In the genomic region with DNA sequence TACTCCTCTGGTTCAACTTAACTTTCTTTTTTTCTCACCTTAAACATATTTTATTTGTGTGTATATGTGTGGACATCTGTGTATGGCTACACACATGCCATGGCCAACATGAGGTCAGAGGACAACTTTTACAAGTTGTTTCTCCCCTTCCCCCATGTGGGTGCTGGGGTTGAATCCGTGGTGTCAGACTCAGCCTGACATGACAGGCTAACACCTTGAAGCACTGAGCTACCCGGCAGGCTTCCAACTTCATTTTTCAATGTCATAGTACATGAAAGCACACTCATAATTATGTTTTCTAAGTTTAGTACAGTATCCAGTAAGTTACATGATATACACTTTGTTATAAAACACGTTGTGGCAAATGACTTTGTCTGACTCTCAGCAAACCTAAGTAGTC, we compare ENCODE assay signal across 12 mouse cellular contexts. TPM values are rescaled to one million over a fixed set of nuclear protein-coding genes. Genes with fewer than 3 reads are reported as not detected.
A peak's percentile ranks its signal among the peaks of the same experiment; 100 is the strongest.
DNase-seq lines count a peak whose midpoint lies in the region; ATAC-seq lines count a peak whose summit lies in the region.
"Had no signal": no experiment of that assay in that cellular context is flagged by ENCODE, and none has a peak within 500 bp of the region (broad histone marks: within the 10 kb centered on the region; RNA-seq: fewer than 3 reads in every experiment).

No protein-coding gene starts in this region.

- H3K4me3 ChIP-seq in heart, embryonic 14.5 days (ENCODE audit: control insufficient read depth in 1 of 2, insufficient read depth in 1 of 2, low read depth in 1 of 2, low read length in 2 of 2) = no peak overlapping the region
- H3K4me3 ChIP-seq in lung, embryonic 16.5 days (ENCODE audit: low read length) = no peak overlapping the region
- H3K4me3 ChIP-seq in intestine, embryonic 16.5 days (ENCODE audit: low read length) = no peak overlapping the region
- no peak overlapping the region for H3K4me3 ChIP-seq in stomach, embryonic 16.5 days (replicated peaks; ENCODE audit: low read length)
- no peak overlapping the region for H3K4me3 ChIP-seq in forebrain, embryonic 12.5 days (replicated peaks)
- H3K4me3 ChIP-seq: neural tube, embryonic 12.5 days had no signal

- no peak for ATAC-seq in heart, embryonic 14.5 days (ENCODE audit: insufficient number of reproducible peaks, insufficient read depth, low FRiP score, low read depth)
- 0 out of 2 replicates have a peak, but pooled peaks have one; percentile 3 for ATAC-seq in lung, embryonic 16.5 days (ENCODE audit: low read depth)
- ATAC-seq in intestine, embryonic 16.5 days = no peak
- ATAC-seq in stomach, embryonic 16.5 days (ENCODE audit: insufficient read depth, low FRiP score) = no peak
- ATAC-seq in forebrain, embryonic 12.5 days (ENCODE audit: low FRiP score) = no peak

- no peaks in the 10 kb centered on the region for H3K9me3 ChIP-seq in heart, embryonic 14.5 days (ENCODE audit: control insufficient read depth, low read length)
- H3K9me3 ChIP-seq in lung, embryonic 16.5 days (ENCODE audit: control insufficient read depth, low read length) = no peaks in the 10 kb centered on the region
- H3K9me3 ChIP-seq in intestine, embryonic 16.5 days (ENCODE audit: control insufficient read depth, low read length) = no peaks in the 10 kb centered on the region
- H3K9me3 ChIP-seq in stomach, embryonic 16.5 days (replicated peaks; ENCODE audit: control insufficient read depth, low read length) = no peaks in the 10 kb centered on the region
- H3K9me3 ChIP-seq in forebrain, embryonic 12.5 days = no peaks in the 10 kb centered on the region
- H3K9me3 ChIP-seq: neural tube, embryonic 12.5 days had no signal

- DNase-seq in heart, postnatal 36 days = no peak
- no peak for DNase-seq in lung, postnatal 14 days
- no peak for DNase-seq in adrenal gland, adult 18-20 months (ENCODE audit: low spot score in 2 of 2)
- DNase-seq: thymus, postnatal 4 days had no signal

- peak overlapping the region; percentile 99 to 100 for H3K27ac ChIP-seq in heart, embryonic 14.5 days (replicated peaks in 1 of 2; ENCODE audit: control insufficient read depth in 1 of 2, insufficient read depth in 1 of 2, low read depth in 2 of 2, low read length in 2 of 2)
- peak overlapping the region; percentile 92 for H3K27ac ChIP-seq in lung, embryonic 16.5 days (ENCODE audit: low read length)
- peak overlapping the region; percentile 61 for H3K27ac ChIP-seq in intestine, embryonic 16.5 days (ENCODE audit: low read length)
- peak overlapping the region; percentile 92 for H3K27ac ChIP-seq in stomach, embryonic 16.5 days (ENCODE audit: low read length)
- no peak overlapping the region for H3K27ac ChIP-seq in forebrain, embryonic 12.5 days
- H3K27ac ChIP-seq: neural tube, embryonic 12.5 days had no signal

- H3K4me1 ChIP-seq in heart, embryonic 14.5 days (ENCODE audit: control insufficient read depth in 2 of 2, insufficient read depth in 2 of 2, low read length in 2 of 2) = peaks cover 51 to 76% of the 10 kb centered on the region in 2 experiments
- peaks cover 38% of the 10 kb centered on the region for H3K4me1 ChIP-seq in lung, embryonic 16.5 days (replicated peaks; ENCODE audit: control insufficient read depth, insufficient read depth, low read length)
- peaks cover 34% of the 10 kb centered on the region for H3K4me1 ChIP-seq in intestine, embryonic 16.5 days (ENCODE audit: control insufficient read depth, insufficient read depth, low read length)
- peaks cover 33% of the 10 kb centered on the region for H3K4me1 ChIP-seq in stomach, embryonic 16.5 days (ENCODE audit: control insufficient read depth, insufficient read depth, low read length)
- peaks cover 20% of the 10 kb centered on the region for H3K4me1 ChIP-seq in forebrain, embryonic 12.5 days

- H3K9ac ChIP-seq in heart, embryonic 14.5 days (ENCODE audit: low read length) = peak overlapping the region; percentile 69
- H3K9ac ChIP-seq in lung, embryonic 16.5 days (ENCODE audit: low read length) = peak overlapping the region; percentile 16
- no peak overlapping the region; the same call in 1 of the 2 replicates for H3K9ac ChIP-seq in intestine, embryonic 16.5 days (ENCODE audit: low read depth, low read length)
- peak overlapping the region; percentile 49; the same call in 1 of the 2 replicates for H3K9ac ChIP-seq in stomach, embryonic 16.5 days (ENCODE audit: low read length)
- no peak overlapping the region for H3K9ac ChIP-seq in forebrain, embryonic 12.5 days
- H3K9ac ChIP-seq: neural tube, embryonic 12.5 days had no signal

- no peaks in the 10 kb centered on the region for H3K36me3 ChIP-seq in heart, embryonic 14.5 days (ENCODE audit: control insufficient read depth, insufficient read depth, low read length)
- H3K36me3 ChIP-seq in lung, embryonic 16.5 days (ENCODE audit: control insufficient read depth, insufficient read depth, low read length) = no peaks in the 10 kb centered on the region
- no peaks in the 10 kb centered on the region for H3K36me3 ChIP-seq in intestine, embryonic 16.5 days (ENCODE audit: control insufficient read depth, insufficient read depth, low read length)
- no peaks in the 10 kb centered on the region for H3K36me3 ChIP-seq in stomach, embryonic 16.5 days (ENCODE audit: control insufficient read depth, insufficient read depth, low read length)
- H3K36me3 ChIP-seq in forebrain, embryonic 12.5 days (replicated peaks) = no peaks in the 10 kb centered on the region
- H3K36me3 ChIP-seq: neural tube, embryonic 12.5 days had no signal

- intact Hi-C loops in heart, postnatal 36 days (cut with DNase I) = no loop called here

- WGBS in heart, embryonic 14.5 days = 32% methylated on average over 3 of the region's 3 CpGs
- WGBS in lung, embryonic 16.5 days = 34% methylated on average over 3 of the region's 3 CpGs
- 66% methylated on average over 3 of the region's 3 CpGs for WGBS in intestine, embryonic 16.5 days
- WGBS in stomach, embryonic 16.5 days = 41% methylated on average over 3 of the region's 3 CpGs
- WGBS in forebrain, embryonic 12.5 days = 83% methylated on average over 3 of the region's 3 CpGs

- H3K4me2 ChIP-seq in heart, embryonic 14.5 days (ENCODE audit: low read length) = peak overlapping the region; percentile 62
- H3K4me2 ChIP-seq in lung, embryonic 16.5 days (ENCODE audit: low read depth, low read length) = no peak overlapping the region
- H3K4me2 ChIP-seq in intestine, embryonic 16.5 days (ENCODE audit: low read depth, low read length) = no peak overlapping the region
- H3K4me2 ChIP-seq in stomach, embryonic 16.5 days (ENCODE audit: low read depth, low read length) = no peak overlapping the region
- no peak overlapping the region for H3K4me2 ChIP-seq in forebrain, embryonic 12.5 days
- H3K4me2 ChIP-seq: neural tube, embryonic 12.5 days had no signal

- no peaks in the 10 kb centered on the region for H3K27me3 ChIP-seq in heart, embryonic 14.5 days (ENCODE audit: control insufficient read depth, insufficient read depth, low read length)
- no peaks in the 10 kb centered on the region for H3K27me3 ChIP-seq in lung, embryonic 16.5 days (ENCODE audit: control insufficient read depth, insufficient read depth, low read depth, low read length)
- H3K27me3 ChIP-seq in intestine, embryonic 16.5 days (replicated peaks; ENCODE audit: control insufficient read depth, insufficient read depth, low read length) = no peaks in the 10 kb centered on the region
- no peaks in the 10 kb centered on the region for H3K27me3 ChIP-seq in stomach, embryonic 16.5 days (ENCODE audit: control insufficient read depth, insufficient read depth, low read length)
- no peaks in the 10 kb centered on the region for H3K27me3 ChIP-seq in forebrain, embryonic 12.5 days
- H3K27me3 ChIP-seq: neural tube, embryonic 12.5 days had no signal

RNA-seq across cellular contexts. Expression of a gene that starts 12.4 kb away (rescaled TPM):
- polyA plus RNA-seq in heart, embryonic 14.5 days (2014; fragmentation: Nextera tagmentation; extraction: Ambion mirVana) = 14.7 and 15.0 TPM in 2 replicates
- 10 to 100 TPM; 10.3 to 13.8 TPM for total RNA-seq in heart, postnatal 36 days (2021)
- 18.5 and 22.2 TPM in 2 replicates for polyA plus RNA-seq in lung, embryonic 16.5 days (2015; fragmentation: Nextera tagmentation; extraction: Ambion mirVana)
- 13.2 and 13.8 TPM in 2 replicates for polyA plus RNA-seq in intestine, embryonic 16.5 days (2015; fragmentation: Nextera tagmentation; extraction: Ambion mirVana)
- 13.4 and 14.6 TPM in 2 replicates for polyA plus RNA-seq in stomach, embryonic 16.5 days (2015; fragmentation: Nextera tagmentation; extraction: Ambion mirVana)
- 10 to 100 TPM; 13.4 to 15.1 TPM for total RNA-seq in adrenal gland, adult 18-20 months (2021)
- polyA plus RNA-seq in forebrain, embryonic 12.5 days (2016; fragmentation: Nextera tagmentation; extraction: Ambion mirVana) = 23.1 and 27.2 TPM in 2 replicates

RNA-seq across cellular contexts. Expression of a gene that starts 26.6 kb away (rescaled TPM):
- 32.3 and 47.6 TPM in 2 replicates for polyA plus RNA-seq in heart, embryonic 14.5 days (2014; fragmentation: Nextera tagmentation; extraction: Ambion mirVana)
- total RNA-seq in heart, postnatal 36 days (2021) = 10 to 100 TPM; 12.8 to 13.9 TPM
- 28.1 and 35.4 TPM in 2 replicates for polyA plus RNA-seq in lung, embryonic 16.5 days (2015; fragmentation: Nextera tagmentation; extraction: Ambion mirVana)
- polyA plus RNA-seq in intestine, embryonic 16.5 days (2015; fragmentation: Nextera tagmentation; extraction: Ambion mirVana) = 125 and 141 TPM in 2 replicates
- 70.7 and 76.8 TPM in 2 replicates for polyA plus RNA-seq in stomach, embryonic 16.5 days (2015; fragmentation: Nextera tagmentation; extraction: Ambion mirVana)
- total RNA-seq in adrenal gland, adult 18-20 months (2021) = 10 to 100 TPM; 28.4 to 36.6 TPM
- polyA plus RNA-seq in forebrain, embryonic 12.5 days (2016; fragmentation: Nextera tagmentation; extraction: Ambion mirVana) = 17.2 and 17.4 TPM in 2 replicates

RNA-seq across cellular contexts. Expression of a gene that starts 42.4 kb away (rescaled TPM):
- polyA plus RNA-seq in heart, embryonic 14.5 days (2014; fragmentation: Nextera tagmentation; extraction: Ambion mirVana) = 0.53 and 0.54 TPM in 2 replicates
- 1 to 10 TPM in 1 of 2 experiments, under 1 TPM in 1; 0.73 to 1.8 TPM for total RNA-seq in heart, postnatal 36 days (2021)
- polyA plus RNA-seq in lung, embryonic 16.5 days (2015; fragmentation: Nextera tagmentation; extraction: Ambion mirVana) = 50.5 and 60.2 TPM in 2 replicates
- polyA plus RNA-seq in intestine, embryonic 16.5 days (2015; fragmentation: Nextera tagmentation; extraction: Ambion mirVana) = 116 and 121 TPM in 2 replicates
- polyA plus RNA-seq in stomach, embryonic 16.5 days (2015; fragmentation: Nextera tagmentation; extraction: Ambion mirVana) = 70.8 and 81.7 TPM in 2 replicates
- under 1 TPM; 0.23 to 0.90 TPM for total RNA-seq in adrenal gland, adult 18-20 months (2021)
- polyA plus RNA-seq in forebrain, embryonic 12.5 days (2016; fragmentation: Nextera tagmentation; extraction: Ambion mirVana) = 0.58 and 0.60 TPM in 2 replicates
- total RNA-seq: layer of hippocampus, postnatal 14 days had no signal
- polyA plus RNA-seq: macrophage had no signal

RNA-seq across cellular contexts. Expression of a gene that starts 42.9 kb away (rescaled TPM):
- 0.11 TPM in 1 of 2 replicates, not detected in the other for polyA plus RNA-seq in heart, embryonic 14.5 days (2014; fragmentation: Nextera tagmentation; extraction: Ambion mirVana)
- total RNA-seq in heart, postnatal 36 days (2021) = under 1 TPM in 1 of 2 experiments, not detected in 1; 0.14 TPM
- polyA plus RNA-seq in lung, embryonic 16.5 days (2015; fragmentation: Nextera tagmentation; extraction: Ambion mirVana) = 0.59 and 0.62 TPM in 2 replicates
- not detected in 2 replicates for polyA plus RNA-seq in intestine, embryonic 16.5 days (2015; fragmentation: Nextera tagmentation; extraction: Ambion mirVana)
- polyA plus RNA-seq in stomach, embryonic 16.5 days (2015; fragmentation: Nextera tagmentation; extraction: Ambion mirVana) = 6.1 and 9.7 TPM in 2 replicates
- under 1 TPM; 0.06 to 0.13 TPM for total RNA-seq in adrenal gland, adult 18-20 months (2021)
- polyA plus RNA-seq in forebrain, embryonic 12.5 days (2016; fragmentation: Nextera tagmentation; extraction: Ambion mirVana) = 0.26 and 0.51 TPM in 2 replicates
- polyA plus RNA-seq: macrophage had no signal

RNA-seq across cellular contexts. Expression of a gene that starts 54.0 kb away (rescaled TPM):
- 44.7 and 50.9 TPM in 2 replicates for polyA plus RNA-seq in heart, embryonic 14.5 days (2014; fragmentation: Nextera tagmentation; extraction: Ambion mirVana)
- total RNA-seq in heart, postnatal 36 days (2021) = 10 to 100 TPM; 22.7 to 23.7 TPM
- 67.5 and 70.6 TPM in 2 replicates for polyA plus RNA-seq in lung, embryonic 16.5 days (2015; fragmentation: Nextera tagmentation; extraction: Ambion mirVana)
- polyA plus RNA-seq in intestine, embryonic 16.5 days (2015; fragmentation: Nextera tagmentation; extraction: Ambion mirVana) = 68.1 and 70.1 TPM in 2 replicates
- 68.7 and 75.0 TPM in 2 replicates for polyA plus RNA-seq in stomach, embryonic 16.5 days (2015; fragmentation: Nextera tagmentation; extraction: Ambion mirVana)
- 10 to 100 TPM; 44.6 to 45.4 TPM for total RNA-seq in adrenal gland, adult 18-20 months (2021)
- 102 and 106 TPM in 2 replicates for polyA plus RNA-seq in forebrain, embryonic 12.5 days (2016; fragmentation: Nextera tagmentation; extraction: Ambion mirVana)

Comparison
In these comparisons a context has a peak if more than half of its experiments do, and no peak if none do; other contexts are left out.
1. H3K9ac ChIP-seq: peak in heart, embryonic 14.5 days (single experiment), lung, embryonic 16.5 days (single experiment) and stomach, embryonic 16.5 days (single experiment); none in intestine, embryonic 16.5 days (single experiment) and forebrain, embryonic 12.5 days (single experiment).
2. RNA of a gene that starts 42.4 kb away (polyA plus RNA-seq): 116 to 121 TPM in intestine, embryonic 16.5 days, 70.8 to 81.7 TPM in stomach, embryonic 16.5 days and 50.5 to 60.2 TPM in lung, embryonic 16.5 days; 0.58 to 0.60 TPM in forebrain, embryonic 12.5 days and 0.53 to 0.54 TPM in heart, embryonic 14.5 days; every median in the first group is over 10 times any median in the second.